Mouse (Mus musculus): ENCODE measurements around the gene Olfr1417. TPM values are rescaled to one million over a fixed set of nuclear protein-coding genes. Genes with fewer than 3 reads are reported as not detected.

The Olfr1417 gene
- polyA plus RNA-seq, 1 experiment = not detected

DNA sequence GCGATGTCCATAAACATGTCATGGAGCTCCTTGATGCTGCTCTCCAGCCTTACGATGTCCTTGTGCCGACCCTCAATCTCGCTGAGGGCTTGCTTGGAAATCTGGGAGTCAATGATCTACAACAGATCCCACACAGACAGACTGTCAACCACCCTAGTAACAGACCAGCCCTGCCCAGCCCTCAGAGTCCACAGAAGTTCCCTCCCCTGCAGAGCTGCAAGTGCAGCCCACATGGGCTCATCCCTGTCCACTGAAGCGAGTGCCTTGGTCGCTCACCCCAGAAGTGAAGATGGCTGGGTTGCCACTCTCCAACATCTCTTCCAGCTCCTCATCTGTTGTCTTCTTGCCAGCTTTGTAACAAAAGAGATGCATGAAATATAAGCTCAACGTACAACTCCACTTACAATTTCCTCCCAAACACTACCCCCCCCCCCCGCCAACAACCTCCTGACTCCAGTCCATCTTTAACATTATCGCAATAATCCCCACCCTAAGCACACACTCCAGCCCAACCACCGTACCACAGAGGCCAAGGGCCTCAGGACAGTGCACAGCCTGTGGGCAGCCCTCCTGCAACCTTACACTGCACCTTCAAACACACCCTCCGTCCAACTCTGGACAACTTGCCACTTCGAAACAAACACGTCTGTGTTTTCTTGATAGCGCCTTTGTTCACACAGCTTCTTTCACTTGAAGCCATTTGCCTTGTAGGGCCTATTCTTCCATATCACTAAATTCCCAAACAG, 53.4 kb downstream of the Olfr1417 start:
- WGBS = 83% methylated on average over 14 of the region's 14 CpGs
- no peaks in the 10 kb centered on the region for H3K4me1 ChIP-seq (ENCODE audit: control insufficient read depth, insufficient read depth, low read length)

DNA sequence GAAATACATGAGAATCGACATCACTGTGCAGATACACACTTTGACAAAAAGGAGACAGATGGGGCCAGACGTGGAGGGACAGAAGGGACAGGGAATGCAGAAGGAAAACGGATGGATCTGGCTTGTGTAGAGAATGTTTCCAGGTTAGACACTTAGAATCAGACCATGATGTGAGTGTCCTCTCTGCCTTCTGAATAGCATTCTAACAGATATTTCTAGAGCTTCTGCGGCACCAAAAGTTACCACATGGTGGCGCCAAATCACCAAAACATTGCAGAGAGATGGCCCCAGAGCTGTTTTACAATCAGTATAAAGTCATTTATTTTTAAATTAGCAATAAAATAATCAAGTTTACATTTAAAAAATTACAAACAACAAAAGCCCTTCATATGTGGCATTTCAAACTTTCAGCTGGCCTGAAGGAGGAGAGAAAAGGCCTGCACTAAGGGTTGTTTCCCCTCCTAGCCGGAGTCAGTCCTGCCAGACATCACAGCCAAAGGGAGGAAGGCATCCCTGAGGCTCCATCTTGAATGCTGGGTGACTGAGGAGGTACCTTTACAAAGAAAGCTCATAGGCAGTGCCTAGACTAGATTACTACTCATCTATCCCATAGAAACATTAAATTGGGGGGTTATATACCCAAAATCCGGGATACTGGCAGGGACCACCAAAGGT, 61.7 kb downstream of the Olfr1417 start:
- H3K27me3 ChIP-seq (replicated peaks; ENCODE audit: control insufficient read depth, insufficient read depth, low read length) = no peaks in the 10 kb centered on the region
- DNase-seq = peak; percentile 68
- H3K4me3 ChIP-seq (ENCODE audit: insufficient read depth, low read depth, low read length) = no peak overlapping the region
- H3K27ac ChIP-seq (ENCODE audit: insufficient read depth, low read depth, low read length) = no peak overlapping the region
- 62% methylated on average over 7 of the region's 7 CpGs for WGBS
- TF ChIP-seq CTCF (conservative IDR thresholded peaks at IDR 0.05; ENCODE audit: insufficient read depth, insufficient read length, low read depth, low read length) (peak; percentile 58), POLR2A (IDR thresholded peaks at IDR 0.05; ENCODE audit: low read depth, low read length) (no peak)
- H3K36me3 ChIP-seq (ENCODE audit: control insufficient read depth, insufficient read depth, low read length) = peaks cover 4% of the 10 kb centered on the region
- no peaks in the 10 kb centered on the region for H3K4me1 ChIP-seq (ENCODE audit: control insufficient read depth, insufficient read depth, low read length)

More for the DNA sequence above, 53.4 kb downstream of the Olfr1417 start:
- no peaks in the 10 kb centered on the region for H3K27me3 ChIP-seq (replicated peaks; ENCODE audit: control insufficient read depth, insufficient read depth, low read length)
- DNase-seq = no peak
- no peak overlapping the region for H3K27ac ChIP-seq (ENCODE audit: insufficient read depth, low read depth, low read length)
- H3K36me3 ChIP-seq (ENCODE audit: control insufficient read depth, insufficient read depth, low read length) = peaks cover 6% of the 10 kb centered on the region
- TF ChIP-seq CTCF (conservative IDR thresholded peaks at IDR 0.05; ENCODE audit: insufficient read depth, insufficient read length, low read depth, low read length) (no peak), POLR2A (IDR thresholded peaks at IDR 0.05; ENCODE audit: low read depth, low read length) (no peak)
- H3K4me3 ChIP-seq (ENCODE audit: insufficient read depth, low read depth, low read length) = no peak overlapping the region

Other genes starting within 250 kb of the Olfr1417 start
- 0.64 and 0.94 TPM in 2 replicates for gene Ms4a6d, start 234.4 kb downstream of the Olfr1417 start, polyA plus RNA-seq (2012; rRNA removed)
- 0.23 and 0.42 TPM in 2 replicates for gene Ms4a2, start 215.5 kb downstream of the Olfr1417 start, polyA plus RNA-seq (2012; rRNA removed)
- not detected in 2 replicates for gene Ms4a3, start 198.4 kb downstream of the Olfr1417 start, polyA plus RNA-seq (2012; rRNA removed)
- not detected in 2 replicates for gene Oosp2, start 178.7 kb downstream of the Olfr1417 start, polyA plus RNA-seq (2012; rRNA removed)
- gene Oosp1, start 148.1 kb downstream of the Olfr1417 start, polyA plus RNA-seq (2012; rRNA removed) = not detected in 2 replicates
- gene Oosp3, start 142.2 kb downstream of the Olfr1417 start, polyA plus RNA-seq (2012; rRNA removed) = not detected in 2 replicates
- not detected in 2 replicates for gene Gif, start 91.7 kb downstream of the Olfr1417 start, polyA plus RNA-seq (2012; rRNA removed)
- 28.9 and 42.4 TPM in 2 replicates for gene Mrpl16, start 68.8 kb downstream of the Olfr1417 start, polyA plus RNA-seq (2012; rRNA removed)
- 23.0 and 23.9 TPM in 2 replicates for gene Stx3, start 19.8 kb downstream of the Olfr1417 start, polyA plus RNA-seq (2012; rRNA removed)
- gene Olfr1418, start 21.8 kb upstream of the Olfr1417 start, polyA plus RNA-seq (2012; rRNA removed) = not detected in 2 replicates
- 0.05 TPM in 1 of 2 replicates, not detected in the other for gene Olfr1419, start 35.9 kb upstream of the Olfr1417 start, polyA plus RNA-seq (2012; rRNA removed)
- gene Olfr1420, start 47.3 kb upstream of the Olfr1417 start, polyA plus RNA-seq (2012; rRNA removed) = not detected in 2 replicates
- 13.9 and 17.6 TPM in 2 replicates for gene Patl1, start 73.2 kb upstream of the Olfr1417 start, polyA plus RNA-seq (2012; rRNA removed)
- 21.7 and 24.8 TPM in 2 replicates for gene Osbp, start 126.7 kb upstream of the Olfr1417 start, polyA plus RNA-seq (2012; rRNA removed)
- gene Olfr1423, start 202.1 kb upstream of the Olfr1417 start, polyA plus RNA-seq (2012; rRNA removed) = not detected in 2 replicates
- not detected in 2 replicates for gene Olfr1424, start 223.5 kb upstream of the Olfr1417 start, polyA plus RNA-seq (2012; rRNA removed)
- gene Olfr1425, start 238.5 kb upstream of the Olfr1417 start, polyA plus RNA-seq (2012; rRNA removed) = not detected in 2 replicates

Measured in kidney, adult 2 months (tissue).